Mouse (Mus musculus) left cerebral cortex, postnatal 14 days (tissue): ENCODE measurements around the gene Sptssb. TPM values are rescaled to one million over a fixed set of nuclear protein-coding genes. Genes with fewer than 3 reads are reported as not detected.

Experiments used
- DNase-seq, 2 experiments: peaks; one replicate each; pipeline ENCODE4 v3.0.0; 2021 to 2022; ENCODE audit warnings: low spot score in 2 of 2, mixed read lengths in 1 of 2
- intact Hi-C: fragments of 180-260 bp; cut with DNase I; formaldehyde crosslinking; loops from one replicate; pipeline ENCODE4 v1.15.1; 2025
- long read RNA-seq, 2 experiments: library from polyadenylated mRNA; stranded (forward); transcript quantifications; one replicate each; pipeline ENCODE4 v2.0.0; 2021
- total RNA-seq, 2 experiments: library from RNA; stranded (reverse); gene quantifications; 2 replicates each; pipeline ENCODE4 v1.2.3; 2021

Sptssb gene
- 1 to 10 TPM; 3.3 to 4.1 TPM for total RNA-seq
- long read RNA-seq, experiment 1, partial matches to known transcripts: 1 of 4 reads
- long read RNA-seq, experiment 1, other reads (novel, unspliced or antisense): 3 of 4 reads
- long read RNA-seq, experiment 2, partial matches to known transcripts: 0 of 3 reads
- long read RNA-seq, experiment 2, other reads (novel, unspliced or antisense): 1 of 3 reads

DNA sequence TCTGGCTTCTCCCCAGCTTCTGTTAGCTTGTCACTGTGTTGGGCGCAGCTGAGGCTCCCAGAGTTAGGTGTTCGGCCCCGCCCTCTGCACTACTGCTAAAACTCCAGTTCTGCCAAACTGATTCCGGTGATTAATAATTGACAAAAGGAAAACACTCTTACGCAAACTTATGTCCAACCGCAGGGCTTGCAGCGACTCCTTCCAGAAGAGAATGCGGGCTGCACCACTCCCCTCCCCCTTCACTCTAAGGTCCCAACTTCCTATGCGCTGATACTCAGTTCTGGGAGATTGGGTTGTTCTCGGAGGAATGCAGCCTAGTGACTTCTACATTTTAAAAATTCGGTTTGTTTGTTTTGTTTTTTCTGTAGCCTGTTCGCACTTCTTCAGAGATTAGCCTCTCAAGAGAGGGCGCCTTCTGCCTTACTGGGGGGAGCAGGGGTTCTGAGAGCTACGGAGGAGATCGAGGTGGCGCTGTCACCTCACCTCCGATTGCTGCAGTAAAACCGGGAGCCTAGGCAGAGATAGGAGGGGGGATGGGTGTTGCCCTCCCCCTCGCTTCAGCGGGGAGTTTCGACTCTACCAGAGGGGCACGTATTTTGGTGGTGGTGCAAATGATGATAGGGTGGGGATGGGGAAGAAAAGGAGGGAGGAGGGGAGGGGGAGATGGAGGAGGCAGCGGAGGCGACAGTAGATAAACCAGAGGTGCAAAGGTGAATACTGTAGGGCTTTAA lies at the start of gene Sptssb:
Sptssb (minus strand) TSS at position 83 of the 731 bp plus-strand sequence.
- intact Hi-C loops: no loop called here
- DNase-seq: peak; percentile 12 to 28

GRCm38 (mm10) chr3:69908074-69908473 lies 48.3 kb upstream of the Sptssb start:
- DNase-seq: peak in 1 of 2 experiments; percentile 45
- intact Hi-C loops: no loop called here

DNA sequence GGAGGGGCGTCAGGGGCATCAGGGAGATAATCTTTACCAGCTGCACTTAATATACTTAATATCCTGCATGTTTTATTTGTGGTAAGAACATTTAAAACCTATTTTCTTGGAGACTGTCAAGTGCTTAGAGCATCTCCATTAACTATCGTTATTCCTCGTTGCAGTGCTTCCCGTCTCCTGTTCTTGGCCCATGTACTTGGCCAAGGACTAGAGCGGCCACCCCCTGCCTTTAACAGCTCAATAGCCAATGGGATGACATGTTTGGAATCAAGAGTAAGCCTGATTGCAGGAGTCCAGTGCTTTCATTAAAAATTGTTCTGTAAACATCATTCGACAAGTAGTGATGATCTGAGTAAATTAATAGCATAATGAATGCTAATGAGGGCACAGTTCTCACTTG lies 47.8 kb upstream of the Sptssb start:
- intact Hi-C loops: no loop called here

DNA sequence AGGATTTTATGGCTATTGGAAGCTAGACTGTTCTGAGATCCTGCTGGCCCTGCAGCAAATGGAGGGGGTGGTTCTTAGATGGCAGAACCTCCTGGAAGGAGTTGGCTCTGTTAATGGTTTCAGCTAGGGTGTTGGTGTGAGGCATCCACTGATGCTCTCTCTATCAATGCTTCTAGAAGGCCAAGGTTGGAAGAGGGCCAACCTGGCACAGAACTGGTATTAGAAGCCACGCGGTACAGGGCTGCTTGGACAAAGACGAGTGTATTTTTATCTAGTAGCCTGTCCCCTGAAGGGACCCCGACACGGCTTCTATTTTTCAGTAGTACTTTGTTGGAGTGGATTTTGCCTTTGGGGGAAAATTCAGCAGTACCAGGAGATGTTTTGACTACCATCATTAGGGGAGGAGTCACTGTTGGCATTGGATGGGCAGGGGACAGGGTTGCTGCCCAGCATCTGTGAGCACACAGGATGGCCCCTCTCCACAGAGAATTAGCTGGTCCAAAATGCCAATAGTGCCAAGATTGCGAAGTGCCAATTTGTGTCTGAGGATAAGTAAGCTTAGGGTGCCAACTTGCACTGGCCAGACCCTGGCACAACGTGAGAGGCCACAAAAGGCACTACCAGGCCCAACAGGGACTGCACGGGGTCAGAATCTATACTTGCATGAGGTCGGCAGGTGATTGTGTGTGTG lies 43.2 kb upstream of the Sptssb start:
- no peak for DNase-seq
- intact Hi-C loops: no loop called here

More for the DNA sequence above, 47.8 kb upstream of the Sptssb start:
- DNase-seq: no peak

DNA sequence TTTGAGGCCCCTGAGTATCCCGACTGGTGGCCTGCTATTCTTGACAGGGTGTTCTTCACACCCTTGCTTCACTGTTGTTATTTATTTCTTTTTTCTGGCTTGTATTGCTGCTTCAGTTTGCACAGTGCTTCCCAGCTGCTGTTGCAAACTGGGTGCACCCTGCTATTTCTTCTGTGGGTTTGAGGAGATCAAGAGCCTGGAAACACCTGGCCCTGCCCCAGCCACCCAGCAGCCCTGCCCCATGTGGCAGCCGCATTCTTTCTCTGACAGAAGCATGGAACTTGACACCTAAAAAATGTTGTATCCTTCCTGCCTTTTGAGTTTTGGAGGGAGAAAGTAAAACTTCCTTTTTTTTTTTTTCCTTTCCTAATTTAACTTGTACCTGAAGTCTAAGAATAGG lies 42.6 kb upstream of the Sptssb start:
- no peak for DNase-seq
- intact Hi-C loops: no loop called here

DNA sequence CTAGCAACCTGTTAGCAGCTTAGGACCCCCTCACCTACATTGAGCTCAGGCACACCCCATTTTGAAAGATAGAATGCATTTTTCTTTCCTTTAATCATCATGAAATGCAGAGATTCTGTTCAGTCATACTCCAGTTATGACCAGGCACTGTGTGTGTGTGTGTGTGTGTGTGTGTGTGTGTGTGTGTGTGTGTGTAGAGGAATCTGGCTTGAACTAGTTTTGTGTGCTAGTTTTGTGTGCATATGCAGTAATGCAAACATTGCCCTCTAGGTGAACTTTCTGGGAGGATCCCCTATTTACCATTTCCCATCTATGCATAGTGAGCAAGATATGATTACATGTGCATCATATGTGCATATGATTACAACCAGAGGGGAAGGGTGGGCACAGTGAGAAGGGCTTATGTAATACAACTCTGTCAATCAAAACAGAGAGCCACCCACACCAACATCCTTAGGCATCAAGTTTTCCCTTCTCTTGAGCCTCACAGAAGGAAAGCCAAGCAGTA lies 42.2 kb upstream of the Sptssb start:
- DNase-seq: peak in 1 of 2 experiments; percentile 44
- intact Hi-C loops: no loop called here

DNA sequence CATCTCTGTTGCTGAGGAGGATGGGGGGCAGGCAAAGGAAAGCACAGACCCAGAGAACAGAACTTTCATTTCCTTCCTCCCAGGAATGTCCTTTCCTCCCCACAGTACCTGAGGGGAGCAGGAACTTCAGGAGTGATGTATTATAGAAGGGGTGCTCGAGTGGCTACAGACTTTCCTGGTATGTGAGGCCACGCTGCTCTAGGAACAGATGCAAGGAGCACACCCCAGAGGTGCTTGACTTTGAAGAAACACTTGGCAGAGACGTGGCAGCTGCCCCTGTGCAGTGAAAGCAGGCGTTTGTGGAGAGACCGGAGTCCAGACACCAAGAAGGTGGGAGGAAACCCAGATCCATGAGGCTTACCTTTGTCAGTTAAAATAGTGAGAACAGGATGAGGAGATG lies 40.6 kb upstream of the Sptssb start:
- DNase-seq: no peak
- intact Hi-C loops: no loop called here

- intact Hi-C loops: loop anchor here (2.0 kb wide), 1 partner anchor 141 kb away; no protein-coding TSS in a partner anchor
- DNase-seq: peak; percentile 65 to 72
These were observed 38.3 kb upstream of the Sptssb start for GRCm38 (mm10) chr3:69897917-69898594.

DNA sequence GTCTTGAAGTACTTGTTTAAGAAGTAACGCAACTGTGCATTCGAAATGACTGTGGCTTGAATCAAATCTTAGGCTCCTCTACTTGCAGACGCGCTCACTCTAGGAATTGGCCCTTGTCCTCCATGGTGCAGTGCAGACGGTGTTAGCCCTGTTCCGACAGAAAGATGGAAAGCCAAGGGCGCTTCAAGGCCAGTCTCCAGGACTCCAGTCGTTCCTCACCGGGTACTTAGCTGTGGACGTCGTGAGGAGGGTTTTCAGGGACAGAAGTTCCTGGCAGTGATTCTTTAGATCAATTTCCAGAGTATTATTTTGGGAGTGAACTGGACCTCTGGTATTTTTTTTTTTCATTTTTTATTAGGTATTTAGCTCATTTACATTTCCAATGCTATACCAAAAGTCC lies 35.8 kb upstream of the Sptssb start:
- intact Hi-C loops: no loop called here
- no peak for DNase-seq

- DNase-seq: no peak
- intact Hi-C loops: no loop called here
These were observed 32.7 kb upstream of the Sptssb start for GRCm38 (mm10) chr3:69892187-69893094.

DNA sequence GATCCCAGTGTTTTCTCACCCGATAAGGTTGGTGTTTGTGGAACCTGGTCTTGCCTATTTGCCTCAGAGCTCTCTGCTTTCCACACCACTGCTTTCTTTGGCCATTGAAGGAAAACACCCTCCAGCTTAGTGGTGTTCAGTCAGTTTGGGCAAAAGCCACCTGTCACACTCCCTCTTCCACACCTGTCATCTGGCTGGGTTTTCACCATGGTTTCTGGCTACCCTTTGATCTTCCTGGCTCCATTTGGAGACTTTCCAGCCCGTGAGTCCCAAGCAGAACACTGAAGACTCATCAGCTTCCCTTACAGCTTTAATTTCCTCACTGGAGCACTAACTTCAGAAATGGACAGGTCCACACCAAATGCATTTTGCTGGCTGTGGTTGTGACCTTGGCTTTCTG lies 26.1 kb upstream of the Sptssb start:
- DNase-seq: no peak
- intact Hi-C loops: no loop called here

GRCm38 (mm10) chr3:69883710-69884109 lies 24.0 kb upstream of the Sptssb start:
- no peak for DNase-seq
- intact Hi-C loops: no loop called here

DNA sequence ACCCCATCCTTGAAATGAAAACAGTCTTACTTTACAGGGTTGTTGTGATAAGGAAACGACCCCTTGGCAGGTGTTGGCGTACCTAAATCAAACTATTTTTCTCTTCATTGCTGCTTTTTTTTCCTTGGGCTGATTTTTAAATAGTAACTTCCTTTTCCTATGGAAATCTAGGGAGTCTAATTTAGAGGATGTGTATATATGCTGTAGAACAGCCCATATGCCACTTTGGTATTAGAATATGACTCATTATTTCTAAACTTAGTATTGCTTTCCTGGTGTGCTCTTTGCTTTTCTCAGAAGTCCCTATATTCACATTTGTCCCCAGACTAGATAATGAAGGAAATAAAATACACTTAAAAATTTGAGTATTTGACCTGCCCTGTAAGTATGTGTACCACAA lies 17.8 kb upstream of the Sptssb start:
- no peak for DNase-seq

DNA sequence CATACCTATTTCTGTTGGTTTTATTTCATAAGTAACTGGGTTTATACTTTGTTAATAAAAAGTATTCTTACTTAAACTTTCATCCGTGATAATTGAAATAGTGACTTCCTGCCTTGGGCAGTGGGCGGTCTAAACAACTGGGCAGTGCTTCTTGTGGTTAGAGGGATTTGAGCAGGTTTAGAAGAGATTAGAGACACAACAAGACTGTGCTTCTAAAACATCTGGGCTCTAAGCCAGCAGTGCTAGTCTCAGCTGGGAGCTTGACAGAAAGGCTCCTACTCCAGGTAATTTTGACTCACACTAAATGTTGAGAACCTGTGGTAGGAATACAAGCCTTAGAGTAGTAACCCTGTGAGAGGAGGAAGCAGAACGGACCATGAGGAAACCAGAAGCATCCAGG lies 15.0 kb upstream of the Sptssb start:
- DNase-seq: no peak
- intact Hi-C loops: no loop called here

More for the DNA sequence above, 17.8 kb upstream of the Sptssb start:
- intact Hi-C loops: no loop called here

DNA sequence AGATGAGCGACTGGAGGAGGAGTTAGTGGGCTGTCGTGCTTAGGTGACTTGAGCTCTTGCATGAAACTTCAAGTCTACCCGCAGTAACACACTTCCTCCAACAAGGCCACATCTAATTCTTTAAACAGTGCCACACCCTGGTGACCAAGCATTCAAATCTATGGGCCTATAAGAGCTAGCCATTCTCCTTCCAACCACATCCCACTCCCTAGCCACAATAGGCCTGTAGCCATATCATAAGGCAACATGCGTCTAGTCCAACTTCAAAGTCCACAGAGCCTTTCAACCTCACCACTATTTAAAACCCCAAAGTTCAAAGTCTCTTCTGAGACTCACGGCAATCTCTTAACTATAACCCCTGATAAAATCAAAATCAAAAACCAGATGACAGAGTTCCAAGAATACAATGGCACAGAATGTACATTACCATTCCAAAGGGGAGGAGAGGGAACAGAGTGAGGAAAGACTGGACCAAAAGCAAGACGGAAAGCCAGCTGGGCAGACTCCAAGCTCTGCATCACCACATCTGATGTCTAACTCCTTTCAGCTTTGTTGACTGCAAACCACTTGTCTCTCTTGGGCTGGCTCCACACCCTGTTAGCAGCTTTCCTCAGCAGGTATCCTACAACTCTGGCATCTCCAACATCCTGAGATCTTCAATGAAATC lies 13.1 kb upstream of the Sptssb start:
- intact Hi-C loops: no loop called here
- DNase-seq: no peak

- intact Hi-C loops: no loop called here
These were observed 11.4 kb upstream of the Sptssb start for GRCm38 (mm10) chr3:69871174-69871573.

GRCm38 (mm10) chr3:69869702-69870101 lies 10.0 kb upstream of the Sptssb start:
- intact Hi-C loops: no loop called here
- no peak for DNase-seq

More at GRCm38 (mm10) chr3:69871174-69871573, 11.4 kb upstream of the Sptssb start:
- DNase-seq: no peak

DNA sequence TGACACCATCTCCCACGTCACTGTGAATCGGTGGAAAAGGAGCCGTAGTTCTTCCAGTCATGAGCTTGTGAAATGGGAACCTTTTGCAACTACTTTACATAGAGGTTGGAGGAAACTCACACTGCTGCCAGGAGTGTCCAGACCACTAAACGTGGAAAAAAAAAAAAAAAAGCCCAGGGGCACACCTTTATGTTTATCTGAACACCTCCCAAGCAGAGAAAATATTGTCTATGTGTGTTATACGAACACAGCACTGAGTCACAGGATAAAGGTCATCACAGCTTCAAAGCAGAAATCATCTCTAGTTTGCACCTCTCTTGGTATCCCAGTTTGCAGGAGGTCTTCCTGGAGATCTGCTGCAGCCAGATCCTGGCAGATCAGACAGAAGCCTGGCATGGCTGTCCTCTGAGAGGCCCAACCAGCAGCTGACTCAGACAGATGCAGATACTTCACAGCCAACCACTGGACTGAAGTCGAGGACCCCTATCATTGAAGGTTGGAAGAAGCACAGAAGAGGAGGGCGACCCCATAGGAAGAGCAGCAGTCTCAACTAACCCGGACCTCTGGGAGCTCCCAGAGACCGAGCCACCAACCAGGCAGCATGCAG lies 2.2 kb upstream of the Sptssb start:
- DNase-seq: no peak
- intact Hi-C loops: no loop called here
